Mouse (Mus musculus) ovary, postnatal 14 days (tissue): ENCODE measurements around the gene Phf3.
"Not testable (repeated sequence)": the region's sequence is repeated elsewhere in the genome, so short reads cannot be mapped to it uniquely, and the experiment has no call there.

Experiments used
- DNase-seq: peaks from one replicate; pipeline ENCODE4 v3.0.0; 2022; ENCODE audit warnings: low spot score

Phf3 gene

DNA sequence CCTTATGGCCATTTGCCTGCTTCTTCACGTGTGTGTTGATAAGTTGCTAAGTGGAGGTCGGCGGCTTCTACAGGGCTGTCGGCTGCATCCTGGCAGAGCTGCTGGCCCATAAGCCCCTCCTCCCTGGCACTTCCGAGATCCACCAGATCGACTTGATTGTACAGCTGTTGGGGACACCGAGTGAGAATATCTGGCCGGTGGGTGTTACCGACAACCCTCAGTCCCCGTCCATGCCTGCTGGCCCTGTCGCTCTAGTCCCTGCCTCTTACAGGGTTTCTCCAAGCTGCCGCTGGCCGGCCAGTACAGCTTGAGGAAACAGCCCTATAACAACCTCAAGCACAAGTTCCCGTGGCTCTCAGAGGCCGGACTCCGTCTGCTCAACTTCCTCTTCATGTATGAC lies 103.1 kb downstream of the Phf3 start:
- DNase-seq = not testable (repeated sequence)

DNA sequence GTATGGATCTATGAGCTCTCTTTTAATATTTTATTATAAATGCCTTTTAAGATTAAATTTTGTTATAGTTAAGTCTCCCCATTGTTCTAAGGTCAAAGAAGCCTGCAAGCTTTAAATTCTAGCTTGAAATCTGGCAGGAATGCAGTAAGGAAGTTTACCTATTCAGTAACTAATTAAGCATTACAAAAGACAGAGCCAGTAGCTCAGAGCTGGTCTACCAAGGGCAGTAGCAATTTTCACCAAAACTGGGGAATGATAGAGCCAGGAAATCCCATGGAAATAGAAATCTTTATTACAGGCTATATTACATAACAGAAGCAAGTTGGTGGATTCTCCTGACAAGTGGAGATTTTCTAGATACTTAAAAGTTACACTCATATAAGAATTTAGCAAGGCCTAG lies 116.9 kb downstream of the Phf3 start:
- no peak for DNase-seq

DNA sequence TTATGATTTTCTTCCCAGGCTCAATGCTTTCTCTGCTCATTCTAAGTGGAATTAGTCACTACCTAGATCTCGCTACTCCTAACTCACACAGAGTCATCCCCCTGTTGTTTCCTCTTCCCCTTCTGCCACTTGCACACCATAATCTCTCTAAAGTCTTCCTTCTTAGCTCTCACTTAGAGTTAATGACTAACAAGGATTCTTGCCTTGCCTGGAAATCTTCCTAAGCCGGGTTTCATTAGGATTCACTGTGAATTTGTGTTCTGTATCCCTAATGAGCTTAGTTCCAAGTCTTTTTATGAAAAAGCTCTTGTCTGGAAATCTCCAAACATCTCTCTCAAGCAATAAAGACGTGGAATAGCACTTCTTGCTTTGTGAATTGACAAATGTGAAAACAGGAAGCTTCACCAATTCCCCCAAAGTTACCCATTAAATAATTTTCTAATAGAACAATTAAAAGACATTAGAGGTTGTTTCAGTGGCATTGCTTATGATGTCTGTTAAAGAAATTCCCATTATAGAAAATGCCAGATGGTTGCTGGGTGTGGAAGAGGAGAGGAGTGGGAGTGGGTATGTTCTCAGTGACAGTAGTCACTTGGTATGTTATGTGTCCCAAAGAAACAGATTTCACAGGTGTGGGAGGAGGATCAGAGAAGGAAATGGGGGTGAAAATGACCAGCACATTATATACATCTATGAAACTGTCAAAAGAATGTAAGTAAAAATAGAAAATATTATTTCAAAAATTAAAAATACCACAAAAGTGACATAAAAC lies 118.1 kb downstream of the Phf3 start:
- DNase-seq = no peak
